Mouse (Mus musculus) lung, postnatal 25 days (tissue): ENCODE results near the gene Zim1.

Source experiments
- DNase-seq: peaks from one replicate; pipeline ENCODE4 v3.0.0; 2022; ENCODE audit warnings: low spot score

The Zim1 gene

GRCm38 (mm10) chr7:6651221-6651620 lies 45.0 kb downstream of the Zim1 start:
- no peak for DNase-seq

- DNase-seq = no peak
These were observed 45.7 kb downstream of the Zim1 start for GRCm38 (mm10) chr7:6650526-6650925.

DNA sequence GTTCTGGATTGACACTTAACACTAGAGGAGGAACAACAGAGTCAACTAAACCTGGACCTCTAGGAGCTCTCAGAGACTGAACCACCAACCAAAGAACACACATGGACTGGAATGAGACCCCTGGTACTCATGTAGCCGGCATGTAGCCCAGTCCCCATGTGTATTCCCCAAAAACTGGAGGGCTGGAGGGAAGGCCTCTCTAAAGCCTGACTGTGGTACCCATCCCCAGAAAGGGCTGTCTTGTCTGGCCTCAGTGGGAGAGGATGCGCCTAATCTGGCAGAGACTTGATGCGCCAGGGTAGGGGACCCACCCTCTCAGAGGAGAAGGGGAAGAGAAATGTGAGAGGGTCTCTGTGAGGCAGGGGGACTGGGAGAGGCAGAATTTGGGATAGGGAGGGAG lies 50.4 kb downstream of the Zim1 start:
- no peak for DNase-seq

DNA sequence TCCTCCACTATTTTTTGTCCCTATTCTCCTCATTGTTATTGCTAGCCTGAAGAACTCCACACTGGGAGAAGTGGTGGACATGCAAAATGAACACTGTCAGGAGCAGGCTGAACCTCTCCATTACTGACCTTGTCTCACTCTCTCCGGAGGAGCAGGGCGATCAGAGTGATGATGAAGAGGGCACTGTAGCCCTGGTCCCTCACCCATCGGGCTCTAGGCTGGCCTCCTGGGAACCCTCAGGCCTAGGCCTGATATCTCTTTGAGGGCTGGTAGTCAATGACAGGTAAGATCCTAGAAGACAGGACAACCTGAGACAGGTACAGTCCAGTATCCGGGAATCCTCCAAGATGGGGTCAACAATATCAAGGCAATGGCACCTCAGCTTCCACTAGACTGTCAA lies 58.2 kb downstream of the Zim1 start:
- no peak for DNase-seq

DNA sequence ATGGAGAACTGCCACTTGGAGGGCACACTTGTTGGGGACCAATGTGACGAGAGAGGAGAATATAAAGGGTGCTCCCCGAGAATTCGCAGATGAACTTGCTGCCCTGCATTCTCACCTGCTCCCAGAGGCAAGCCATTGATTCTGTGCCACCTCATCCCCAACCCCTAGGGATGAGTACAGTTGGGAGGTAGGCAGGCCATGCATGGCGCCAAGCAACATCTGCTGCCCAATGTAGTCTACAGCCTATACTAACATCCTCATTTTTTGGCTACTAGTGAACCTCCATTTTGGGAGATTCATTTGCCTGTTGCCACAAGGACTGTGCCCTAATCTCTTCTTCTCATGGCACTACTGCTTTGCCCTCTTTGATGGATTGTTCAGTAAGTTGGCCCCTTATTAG lies 59.5 kb downstream of the Zim1 start:
- DNase-seq = no peak

GRCm38 (mm10) chr7:6635831-6636230 lies 60.4 kb downstream of the Zim1 start:
- DNase-seq = no peak
